Mouse (Mus musculus) heart, adult 2 months (tissue): ENCODE results near the gene Zfp784.

ENCODE experiments used
- CTCF ChIP-seq: fragments of 200-600 bp; IDR thresholded peaks from 2 replicates; pipeline ENCODE4 v1.8.1; 2022; ENCODE audit warnings: antibody characterized with exemption, mild to moderate bottlenecking, moderate library complexity
- EP300 ChIP-seq: fragments of 200-500 bp; IDR thresholded peaks from 2 replicates; pipeline ENCODE4 v1.6.1; 2011; ENCODE audit warnings: low read depth, low read length, control low read depth; ENCODE audit not compliant: insufficient read depth
- POLR2A ChIP-seq: fragments of 200-500 bp; IDR thresholded peaks from 2 replicates; pipeline ENCODE4 v1.6.1; 2011; ENCODE audit warnings: mild to moderate bottlenecking, low read depth, low read length, control low read depth; ENCODE audit not compliant: insufficient read depth

DNA sequence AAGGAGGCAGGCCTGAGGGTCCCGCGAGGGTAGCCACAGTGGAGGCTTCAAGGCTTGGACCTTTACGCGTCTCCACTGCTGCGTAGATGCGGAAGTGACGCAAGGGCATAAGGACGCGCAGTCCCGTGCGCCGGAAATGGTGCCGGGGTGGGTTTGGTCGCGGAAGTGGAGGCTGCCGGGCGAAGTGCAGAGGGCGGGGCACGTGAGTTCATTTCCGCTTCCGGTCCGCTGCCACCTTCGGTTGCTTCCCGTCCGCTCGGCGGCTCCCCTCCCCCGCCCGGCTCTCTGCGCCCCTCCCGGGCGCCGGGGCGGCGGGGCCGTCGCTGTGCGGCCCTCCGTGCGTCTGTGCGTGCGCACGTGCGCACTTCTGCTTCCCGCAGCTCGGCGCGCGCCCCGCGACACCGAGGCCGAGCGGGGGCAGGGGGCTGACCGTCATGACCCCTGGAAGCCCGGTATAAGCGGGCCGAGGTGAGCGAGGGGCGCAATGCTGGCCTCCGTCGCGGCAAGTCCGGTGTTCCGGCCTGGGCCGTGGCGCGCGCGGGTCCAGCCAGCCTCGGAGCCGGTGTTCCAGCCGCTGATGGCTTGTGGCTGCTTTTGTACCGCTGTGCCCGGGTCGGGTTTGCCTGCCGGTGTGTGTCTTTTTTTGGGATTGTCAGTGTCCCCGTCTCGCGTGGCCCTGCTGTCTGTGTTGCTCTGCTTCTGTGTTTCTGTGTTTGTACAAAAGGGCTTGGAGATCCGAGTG, 41.9 kb upstream of the Zfp784 start, which contains the start of gene Epn1:
- TF ChIP-seq CTCF (no peak), EP300 (peak; percentile 91), POLR2A (peak; percentile 86)
